Mouse (Mus musculus): ENCODE data around the gene Mars.

DNA sequence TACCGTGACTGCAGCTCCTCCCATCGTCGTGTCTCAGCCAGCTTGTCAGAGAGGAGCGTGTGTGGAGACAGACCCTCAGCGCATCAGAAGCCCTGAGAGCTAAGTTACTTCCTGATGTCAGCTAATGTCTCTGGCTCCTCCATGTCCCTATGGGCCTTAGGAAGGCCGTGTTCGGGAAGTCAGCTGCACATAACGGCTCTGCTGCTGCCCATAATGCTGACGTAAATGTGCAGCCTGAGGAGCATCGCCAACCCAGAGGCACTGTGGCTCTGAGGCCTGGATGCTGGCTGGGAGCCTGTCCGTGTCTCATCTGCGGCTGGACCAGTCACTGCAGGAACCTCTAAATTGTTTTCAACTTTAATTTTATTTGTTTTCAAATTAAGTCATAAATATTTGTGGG, 42.5 kb downstream of the Mars start:
- TF ChIP-seq MAX (IDR thresholded peaks at IDR 0.05) (no peak), CTCF (IDR thresholded peaks at IDR 0.05; ENCODE audit: control insufficient read depth, insufficient read depth, insufficient read length) (no peak), FOSL1 (IDR thresholded peaks at IDR 0.05; ENCODE audit: insufficient read depth, low read length, poor library complexity, severe bottlenecking) (no peak), MYOG (IDR thresholded peaks at IDR 0.05; ENCODE audit: control insufficient read depth, extremely low read depth, insufficient read length) (no peak), MYOD1 (IDR thresholded peaks at IDR 0.05; ENCODE audit: control insufficient read depth, insufficient read length, low read depth) (no peak)

Measured in C2C12 (cell line).